Mouse (Mus musculus): ENCODE measurements around the gene Tirap.
"Not testable (repeated sequence)": the region's sequence is repeated elsewhere in the genome, so short reads cannot be mapped to it uniquely, and the experiment has no call there.

Gene Tirap

DNA sequence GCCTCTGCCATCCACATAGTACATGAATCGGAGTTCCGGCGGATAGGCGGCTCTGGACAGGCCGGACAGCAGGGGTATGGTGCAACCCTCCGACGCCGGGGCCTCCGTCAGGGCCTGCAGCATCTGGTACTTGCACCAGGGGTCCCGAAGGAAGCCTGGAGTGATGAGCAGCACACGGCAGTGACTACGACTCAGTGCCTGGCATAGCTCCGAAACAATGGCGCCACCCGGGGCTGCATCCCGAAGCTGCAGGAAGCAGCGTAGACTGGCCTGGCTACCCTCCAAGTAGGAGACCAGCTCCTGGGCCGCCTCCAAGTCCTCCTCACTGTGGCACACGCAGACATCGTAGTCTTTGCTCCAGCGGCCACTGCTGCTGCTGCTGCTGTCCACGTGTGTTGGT, 11.4 kb downstream of the Tirap start:
- DNase-seq (ENCODE audit: low spot score) = no peak

GRCm38 (mm10) chr9:35187351-35187903, 12.7 kb downstream of the Tirap start:
- no peak for DNase-seq (ENCODE audit: low spot score)

DNA sequence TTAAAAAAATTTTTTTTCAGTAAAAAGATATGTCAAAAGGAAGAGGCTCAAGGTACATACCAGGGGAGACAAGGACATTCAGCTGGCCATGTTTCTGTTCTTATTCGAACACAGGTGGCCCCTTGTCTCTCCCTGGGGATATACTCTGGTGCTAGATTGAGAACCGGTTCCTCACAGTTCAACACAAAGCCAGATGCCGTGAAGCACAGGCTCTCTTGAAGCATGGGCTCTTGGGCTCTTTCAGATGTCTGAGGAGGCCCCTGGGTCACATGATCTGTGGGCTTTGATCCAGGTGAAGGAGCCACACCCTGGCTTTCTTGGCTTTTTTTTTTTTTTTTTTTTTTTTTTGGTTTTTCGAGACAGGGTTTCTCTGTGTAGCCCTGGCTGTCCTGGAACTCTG, 13.7 kb downstream of the Tirap start:
- no peak for DNase-seq (ENCODE audit: low spot score)

GRCm38 (mm10) chr9:35183359-35183758, 16.7 kb downstream of the Tirap start:
- no peak for DNase-seq (ENCODE audit: low spot score)

- DNase-seq (ENCODE audit: low spot score) = no peak
Observed at GRCm38 (mm10) chr9:35182832-35183231, 17.3 kb downstream of the Tirap start.

DNA sequence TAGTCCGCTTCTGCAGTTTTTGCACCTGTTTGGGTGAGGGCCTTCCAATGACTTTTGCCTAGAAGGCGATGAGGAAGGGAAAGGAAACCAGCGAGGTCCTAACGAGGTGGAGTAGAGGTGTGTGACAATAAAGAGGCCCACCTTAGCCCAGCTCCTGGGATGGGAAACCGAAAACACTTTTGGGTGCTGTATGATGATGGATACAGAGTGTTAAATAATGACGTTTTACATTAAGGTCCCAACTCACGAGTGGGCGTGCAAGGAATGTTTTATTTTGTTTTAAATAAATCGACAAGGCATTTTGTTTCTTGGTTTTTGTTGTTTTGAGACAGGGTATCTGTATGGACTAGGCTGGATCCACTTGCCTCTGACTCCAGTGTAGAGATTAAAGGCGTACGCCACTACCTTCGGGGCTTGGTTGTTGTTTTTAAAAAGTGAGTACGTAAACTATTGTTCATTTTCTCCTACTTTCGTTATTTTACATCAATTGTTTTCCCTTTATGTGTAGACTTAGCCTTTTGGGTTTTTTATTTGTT, 23.9 kb downstream of the Tirap start:
- DNase-seq (ENCODE audit: low spot score) = no peak

DNA sequence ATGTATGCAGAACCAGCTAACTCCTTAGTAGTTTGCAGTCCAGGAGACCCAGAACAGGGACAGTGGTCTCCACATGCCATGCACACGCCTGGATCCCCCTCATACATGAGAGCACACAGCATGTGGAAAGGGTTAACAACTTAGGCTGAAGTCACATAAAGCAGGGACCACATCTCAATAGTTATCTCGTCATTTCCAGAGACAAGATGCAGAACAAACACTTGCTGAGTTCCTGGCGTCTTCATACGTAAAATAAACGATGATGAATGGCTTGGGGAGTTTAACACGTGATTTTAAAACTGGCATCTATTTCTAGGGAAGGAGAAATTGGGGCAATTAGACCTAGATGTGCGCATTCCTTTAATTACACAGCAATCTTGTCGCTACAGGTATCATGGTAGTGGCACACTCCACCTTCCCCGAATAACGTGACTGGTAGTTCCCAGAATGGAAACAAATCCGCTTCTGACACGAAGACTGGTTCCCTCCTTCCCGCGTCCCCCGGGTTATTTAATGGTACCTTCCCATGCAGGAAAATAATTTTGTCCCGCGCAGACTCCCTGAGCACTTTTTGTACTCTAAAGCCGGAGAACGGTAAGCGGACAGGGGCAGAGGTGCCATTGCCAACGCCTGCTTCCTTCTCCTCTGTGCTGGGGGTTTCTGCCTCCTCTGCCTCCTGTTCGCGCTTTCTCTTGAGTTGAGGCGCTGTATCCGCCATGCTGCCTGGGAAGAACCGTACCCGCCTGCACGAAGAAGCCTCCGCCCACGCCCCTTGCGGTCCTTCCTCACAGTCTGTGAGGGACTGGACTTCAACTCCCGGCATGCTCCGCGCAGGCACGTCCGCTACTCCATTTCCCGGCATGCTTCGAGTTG, 24.6 kb downstream of the Tirap start, which contains the start of gene Dcps:
Gene Dcps (minus strand): TSS at position 811 of the 873 bp plus-strand sequence.
- peak; percentile 97 for DNase-seq (ENCODE audit: low spot score)

GRCm38 (mm10) chr9:35173331-35173730, 26.8 kb downstream of the Tirap start:
- no peak for DNase-seq (ENCODE audit: low spot score)

- no peak for DNase-seq (ENCODE audit: low spot score)
Observed at GRCm38 (mm10) chr9:35170071-35170470, 30.0 kb downstream of the Tirap start.

- peak; percentile 24 for DNase-seq (ENCODE audit: low spot score)
Observed at GRCm38 (mm10) chr9:35166798-35167635, 33.1 kb downstream of the Tirap start.

- DNase-seq (ENCODE audit: low spot score) = peak; percentile 66
Observed at GRCm38 (mm10) chr9:35166144-35166797, 33.8 kb downstream of the Tirap start.

DNA sequence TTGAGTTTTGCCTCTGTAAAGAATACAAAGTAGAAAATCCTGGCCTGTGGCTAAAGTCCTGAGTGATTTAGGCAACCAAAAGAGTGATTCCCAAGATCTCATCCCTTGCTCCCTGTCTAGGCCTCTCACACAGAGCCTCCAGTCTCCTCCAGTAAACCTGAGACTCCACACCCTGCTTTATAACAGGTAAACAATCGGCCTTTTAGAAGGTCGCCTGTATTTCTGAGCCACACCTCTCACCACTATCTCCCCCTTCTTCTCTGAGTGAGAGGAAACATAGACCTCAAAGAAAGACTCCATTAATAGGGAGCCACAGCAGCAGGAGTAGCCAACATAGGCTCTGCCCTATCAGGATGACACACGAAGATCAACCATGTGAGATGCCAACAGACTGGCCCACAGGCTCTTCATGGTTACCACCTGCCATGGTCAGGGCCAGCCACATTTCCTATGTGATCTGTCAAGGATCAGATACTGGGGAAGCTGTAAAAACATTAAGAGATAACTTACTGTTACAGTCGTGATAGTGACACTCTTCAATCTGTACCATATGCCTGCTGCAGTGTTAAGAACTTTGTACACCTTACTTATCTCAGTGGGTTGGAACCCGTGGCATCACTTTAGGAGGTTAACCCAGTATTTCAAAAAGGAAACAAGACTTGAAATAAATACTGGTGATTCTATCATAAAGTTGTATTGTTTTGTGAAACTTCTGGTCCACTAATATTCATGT, 35.8 kb downstream of the Tirap start:
- DNase-seq (ENCODE audit: low spot score) = no peak

DNA sequence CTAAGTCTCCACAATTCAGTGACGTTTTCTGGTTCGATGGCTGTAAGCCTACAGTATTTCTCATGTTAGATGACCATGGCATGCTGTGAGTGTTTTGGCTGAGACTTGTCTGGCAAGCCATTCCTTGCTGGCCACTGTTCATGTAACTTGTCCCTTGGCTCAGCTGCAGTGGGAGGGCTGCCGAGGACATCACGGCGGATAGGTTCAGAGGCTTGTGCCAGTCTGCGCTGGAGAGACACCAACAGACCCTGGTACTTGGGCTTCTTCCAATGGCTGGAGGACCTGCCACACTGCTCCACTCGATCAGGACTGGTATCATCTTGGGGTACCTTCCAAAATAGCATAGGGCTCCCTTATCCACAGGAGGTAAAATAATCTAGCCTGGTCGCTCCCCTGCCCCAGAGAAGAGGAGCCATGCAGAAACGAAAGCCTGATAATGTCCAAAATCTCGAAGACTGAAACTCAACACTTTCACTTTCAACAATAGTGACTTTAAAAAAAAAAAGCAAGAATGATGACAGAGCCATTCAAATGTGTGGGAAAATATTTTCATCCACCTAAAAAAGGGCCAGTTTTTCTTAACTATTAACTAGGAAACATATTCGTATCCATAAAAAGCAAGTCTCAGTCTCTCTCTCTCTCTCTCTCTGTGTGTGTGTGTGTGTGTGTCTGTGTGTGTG, 36.9 kb downstream of the Tirap start:
- DNase-seq (ENCODE audit: low spot score) = no peak

GRCm38 (mm10) chr9:35161721-35162120, 38.4 kb downstream of the Tirap start:
- no peak for DNase-seq (ENCODE audit: low spot score)

- no peak for DNase-seq (ENCODE audit: low spot score)
Observed at GRCm38 (mm10) chr9:35160662-35161061, 39.4 kb downstream of the Tirap start.

DNA sequence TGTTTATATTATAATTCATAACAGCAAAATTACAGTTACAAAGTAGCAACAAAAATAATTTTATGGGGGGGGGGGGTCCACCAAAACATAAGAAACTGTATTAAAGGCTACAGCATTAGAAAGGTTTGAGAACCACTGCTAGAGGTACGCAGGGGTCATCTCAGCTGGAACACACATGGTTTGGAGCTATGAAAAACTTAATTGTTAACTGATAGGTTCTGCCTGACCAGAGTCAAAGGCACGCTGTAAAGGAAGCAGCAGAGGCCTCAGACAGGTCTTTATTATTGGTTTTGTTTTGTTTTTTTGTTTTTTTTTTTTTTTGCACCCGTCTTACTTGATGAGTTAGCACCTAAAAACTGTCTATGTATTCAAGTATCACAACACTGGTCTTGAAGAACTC, 41.6 kb downstream of the Tirap start:
- no peak for DNase-seq (ENCODE audit: low spot score)

DNA sequence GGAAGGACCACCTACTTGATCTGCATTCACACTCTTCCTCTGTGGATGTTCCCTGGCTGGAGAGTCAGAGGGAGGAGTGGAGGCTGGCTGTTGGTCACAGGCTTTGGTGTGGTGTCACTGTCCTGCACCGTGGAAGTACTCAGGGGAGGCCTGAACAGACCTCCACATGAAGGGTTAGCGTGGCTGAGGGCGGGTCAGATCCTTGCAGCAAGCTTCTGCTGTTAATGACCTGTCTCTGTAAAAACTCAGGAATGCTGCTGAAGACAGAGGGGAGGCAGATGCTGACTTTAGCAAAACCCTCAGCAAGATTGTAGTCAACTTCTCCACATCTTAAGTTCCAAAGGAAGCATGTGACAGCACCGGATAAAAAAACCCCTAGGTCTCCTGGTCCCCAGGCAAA, 43.2 kb downstream of the Tirap start:
- no peak for DNase-seq (ENCODE audit: low spot score)

- DNase-seq (ENCODE audit: low spot score) = no peak
Observed at GRCm38 (mm10) chr9:35156002-35156710, 43.9 kb downstream of the Tirap start.

GRCm38 (mm10) chr9:35152923-35153322, 47.2 kb downstream of the Tirap start:
- DNase-seq (ENCODE audit: low spot score) = no peak

- not testable (repeated sequence) for DNase-seq (ENCODE audit: low spot score)
Observed at GRCm38 (mm10) chr9:35148822-35149221, 51.3 kb downstream of the Tirap start.

Data from embryo, embryonic 10.5 days (tissue).